Mouse (Mus musculus) heart, postnatal 0 days (tissue): ENCODE measurements around the gene Slit1. TPM values are rescaled to one million over a fixed set of nuclear protein-coding genes. Genes with fewer than 3 reads are reported as not detected.

Experiments
- ATAC-seq: fragments of 200-750 bp; cut with Nextera tagmentation; 2 replicates; pipeline ENCODE4 v1.8.0; 2017; ENCODE audit warnings: low read depth, moderate number of reproducible peaks, moderate library complexity; ENCODE audit not compliant: insufficient read depth
- DNase-seq: peaks from one replicate; pipeline ENCODE4 v3.0.0-alpha.2; 2016; ENCODE audit warnings: low spot score
- H3K27ac ChIP-seq: fragments of 300-500 bp; sonication (generic); 2 replicates; pipeline ENCODE4 v1.5.1; 2014; ENCODE audit warnings: low read depth, mild to moderate bottlenecking
- H3K27me3 ChIP-seq: fragments of 300-500 bp; sonication (generic); 2 replicates; pipeline ENCODE4 v1.6.1; 2014; ENCODE audit warnings: low read length, mixed read lengths; ENCODE audit not compliant: control insufficient read depth, insufficient read depth
- H3K36me3 ChIP-seq: fragments of 300-500 bp; sonication (generic); replicated peaks from 2 replicates; pipeline ENCODE4 v1.6.1; 2014; ENCODE audit warnings: low read length, mixed read lengths; ENCODE audit not compliant: control insufficient read depth, insufficient read depth
- H3K4me1 ChIP-seq: fragments of 300-500 bp; sonication (generic); 2 replicates; pipeline ENCODE4 v1.6.1; 2014; ENCODE audit warnings: antibody characterized with exemption; ENCODE audit not compliant: control insufficient read depth, insufficient read depth
- H3K4me2 ChIP-seq: fragments of 300-500 bp; sonication (generic); 2 replicates; pipeline ENCODE4 v1.6.1; 2014; ENCODE audit warnings: low read depth, mild to moderate bottlenecking, low read length, moderate library complexity
- H3K4me3 ChIP-seq: fragments of 300-500 bp; sonication (generic); 2 replicates; pipeline ENCODE4 v1.5.1; 2014; ENCODE audit warnings: low read depth, low read length
- H3K9ac ChIP-seq: fragments of 300-500 bp; sonication (generic); replicated peaks from 2 replicates; pipeline ENCODE4 v1.6.1; 2014; ENCODE audit warnings: low read depth, low read length, mixed read lengths
- H3K9me3 ChIP-seq: fragments of 300-500 bp; sonication (generic); replicated peaks from 2 replicates; pipeline ENCODE4 v1.6.1; 2016; ENCODE audit warnings: low read length; ENCODE audit not compliant: control insufficient read depth
- CTCF ChIP-seq: IDR thresholded peaks from 2 replicates; pipeline ENCODE4 v1.5.1; 2016; ENCODE audit warnings: antibody characterized with exemption, control low read depth, low read depth
- EP300 ChIP-seq: IDR thresholded peaks from 2 replicates; pipeline ENCODE4 v1.6.1; 2016; ENCODE audit warnings: antibody characterized with exemption, low read depth
- WGBS: fragments of 180-500 bp; shearing (Covaris S2); extraction: QIAGEN DNeasy Blood & Tissue Kit; methylation state at CpG from one replicate; pipeline ENCODE4 v1.1.7; 2014; 5-methylcytosine and 5-hydroxymethylcytosine counted together
- polyA plus RNA-seq: library from polyadenylated mRNA; unstranded; fragments of >200 nt; fragmentation: Nextera tagmentation; extraction: Ambion mirVana; gene quantifications from 2 replicates; pipeline ENCODE4 v1.2.1, GENCODE M21; 2015
- total RNA-seq: library from RNA; depleted of rRNA; stranded (reverse); fragments of >200 nt; gene quantifications from 2 replicates; pipeline ENCODE4 v1.2.3, GENCODE M21; 2014; ENCODE audit warnings: low replicate concordance

Gene Slit1
- total and polyA plus RNA-seq, 2 experiments from 2014 or later = 0.61 TPM; not detected in 1

GRCm38 (mm10) chr19:41669747-41670342 is 73.6 kb downstream of the Slit1 start:
- DNase-seq (no peak), ATAC-seq (no peak)
- no peaks in the 10 kb centered on the region for H3K4me1 ChIP-seq
- WGBS = 32% methylated on average over 12 of the region's 12 CpGs
- TF ChIP-seq EP300 (no peak), CTCF (no peak)
- H3K36me3 ChIP-seq = no peaks in the 10 kb centered on the region
- H3K4me3 ChIP-seq = no peak overlapping the region
- H3K9ac ChIP-seq = no peak overlapping the region
- peaks cover 31% of the 10 kb centered on the region for H3K27me3 ChIP-seq
- no peak overlapping the region for H3K4me2 ChIP-seq
- no peaks in the 10 kb centered on the region for H3K9me3 ChIP-seq
- H3K27ac ChIP-seq = no peak overlapping the region

GRCm38 (mm10) chr19:41667591-41667990 is 75.9 kb downstream of the Slit1 start:
- H3K9ac ChIP-seq = no peak overlapping the region
- H3K4me1 ChIP-seq = no peaks in the 10 kb centered on the region
- DNase-seq = no peak
- no peaks in the 10 kb centered on the region for H3K9me3 ChIP-seq
- WGBS = 19% methylated on average over 6 of the region's 6 CpGs
- H3K4me2 ChIP-seq = no peak overlapping the region
- no peak for TF ChIP-seq CTCF
- no peak for TF ChIP-seq EP300
- no peaks in the 10 kb centered on the region for H3K36me3 ChIP-seq
- H3K4me3 ChIP-seq = no peak overlapping the region
- H3K27me3 ChIP-seq = peaks cover 53% of the 10 kb centered on the region
- no peak overlapping the region for H3K27ac ChIP-seq
- no peak for ATAC-seq

GRCm38 (mm10) chr19:41665941-41666340 is 77.5 kb downstream of the Slit1 start:
- no peak for DNase-seq
- WGBS = 41% methylated on average over 4 of the region's 4 CpGs
- no peaks in the 10 kb centered on the region for H3K36me3 ChIP-seq

GRCm38 (mm10) chr19:41663506-41664242 is 79.8 kb downstream of the Slit1 start:
- Histone ChIP-seq H3K4me3 (no peak overlapping the region), H3K4me2 (no peak overlapping the region), H3K27ac (no peak overlapping the region), H3K9ac (no peak overlapping the region), H3K36me3 (no peaks in the 10 kb centered on the region), H3K4me1 (no peaks in the 10 kb centered on the region), H3K9me3 (no peaks in the 10 kb centered on the region), H3K27me3 (peaks cover 63% of the 10 kb centered on the region)
- ATAC-seq = no peak
- 7% methylated on average over 13 of the region's 13 CpGs for WGBS
- no peak for TF ChIP-seq CTCF
- no peak for TF ChIP-seq EP300
- DNase-seq = no peak

More at GRCm38 (mm10) chr19:41665941-41666340, 77.5 kb downstream of the Slit1 start:
- H3K9me3 ChIP-seq = no peaks in the 10 kb centered on the region
- H3K27me3 ChIP-seq = peaks cover 50% of the 10 kb centered on the region
- no peaks in the 10 kb centered on the region for H3K4me1 ChIP-seq
- H3K4me2 ChIP-seq = no peak overlapping the region
- TF ChIP-seq CTCF = no peak
- no peak for TF ChIP-seq EP300
- H3K27ac ChIP-seq = no peak overlapping the region
- ATAC-seq = no peak
- no peak overlapping the region for H3K4me3 ChIP-seq
- H3K9ac ChIP-seq = no peak overlapping the region

GRCm38 (mm10) chr19:41661466-41661865 is 82.0 kb downstream of the Slit1 start:
- 81% methylated on average over 13 of the region's 13 CpGs for WGBS
- no peak for ATAC-seq

More at GRCm38 (mm10) chr19:41661466-41661865, 82.0 kb downstream of the Slit1 start:
- TF ChIP-seq EP300 (no peak), CTCF (no peak)
- Histone ChIP-seq H3K9ac (no peak overlapping the region), H3K4me1 (no peaks in the 10 kb centered on the region), H3K4me2 (no peak overlapping the region), H3K27ac (no peak overlapping the region), H3K27me3 (peaks cover 75% of the 10 kb centered on the region), H3K9me3 (no peaks in the 10 kb centered on the region), H3K36me3 (no peaks in the 10 kb centered on the region), H3K4me3 (no peak overlapping the region)
- DNase-seq = no peak
